Mouse (Mus musculus): Measurements from ENCODE around the gene Fpr1.
"Not testable (repeated sequence)": the region's sequence is repeated elsewhere in the genome, so short reads cannot be mapped to it uniquely, and the experiment has no call there.

Gene Fpr1

DNA sequence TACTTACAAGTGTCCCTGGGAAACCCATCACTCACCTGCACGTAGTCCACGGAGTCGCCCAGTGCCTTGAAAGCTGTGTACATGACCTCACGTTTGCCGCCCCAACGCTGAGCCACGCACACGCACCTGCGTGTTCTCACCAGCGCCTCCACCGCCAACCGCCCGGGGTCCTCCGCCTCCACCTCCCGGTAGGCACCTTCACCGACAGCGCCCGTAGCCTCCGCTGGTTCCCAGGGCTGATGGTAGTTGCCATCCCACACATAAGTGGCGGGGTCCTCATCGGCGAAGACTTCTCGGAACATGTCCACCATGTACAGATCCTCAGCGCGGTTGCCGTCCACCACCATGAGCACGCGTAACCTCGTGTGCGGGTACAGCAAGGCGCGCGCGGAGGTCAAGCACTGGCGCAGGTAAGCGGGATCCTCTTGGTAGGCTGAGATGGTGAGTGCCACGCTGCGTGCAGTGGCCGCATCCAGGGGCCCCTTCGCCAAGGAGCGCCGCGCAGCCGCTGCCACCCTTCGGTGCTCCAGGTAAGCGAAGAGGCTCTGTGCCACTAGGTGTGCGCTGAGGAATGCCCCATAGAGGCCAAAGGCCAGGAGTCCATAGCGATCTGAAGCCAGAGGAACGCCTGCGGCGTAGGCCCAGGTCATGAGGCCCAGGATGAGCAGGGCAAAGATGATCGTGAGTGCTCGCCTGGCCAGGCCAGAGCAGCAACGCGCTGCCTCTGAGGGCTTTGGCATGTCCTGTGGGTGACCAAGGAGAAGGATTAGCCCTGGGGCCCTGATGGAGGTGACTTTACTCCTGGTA lies 33.6 kb downstream of the Fpr1 start:
- no peak for DNase-seq (ENCODE audit: low spot score)

DNA sequence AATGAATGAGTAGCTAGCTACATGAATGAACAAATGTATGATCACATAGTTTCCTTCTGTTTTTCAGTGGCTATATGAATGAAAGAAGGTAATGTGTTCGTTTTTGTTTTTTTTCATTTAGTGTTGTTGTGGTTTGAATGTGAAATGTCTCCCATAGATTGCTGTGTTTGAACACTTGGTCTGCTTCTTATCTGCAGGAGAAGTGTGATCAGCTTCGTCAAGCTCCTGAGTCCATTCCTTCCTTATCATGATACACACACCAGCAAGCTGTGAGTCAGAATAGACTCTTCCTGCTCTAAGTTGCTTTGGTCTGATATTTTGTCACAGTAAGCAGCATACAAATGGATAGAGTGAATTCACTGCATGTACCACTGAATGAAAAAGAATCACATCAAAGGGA lies 34.8 kb downstream of the Fpr1 start:
- DNase-seq (ENCODE audit: low spot score): no peak

- no peak for DNase-seq (ENCODE audit: low spot score)
These were observed 38.3 kb downstream of the Fpr1 start for GRCm38 (mm10) chr17:17845187-17846027.

GRCm38 (mm10) chr17:17844606-17845005 lies 39.1 kb downstream of the Fpr1 start:
- DNase-seq (ENCODE audit: low spot score): not testable (repeated sequence)

DNA sequence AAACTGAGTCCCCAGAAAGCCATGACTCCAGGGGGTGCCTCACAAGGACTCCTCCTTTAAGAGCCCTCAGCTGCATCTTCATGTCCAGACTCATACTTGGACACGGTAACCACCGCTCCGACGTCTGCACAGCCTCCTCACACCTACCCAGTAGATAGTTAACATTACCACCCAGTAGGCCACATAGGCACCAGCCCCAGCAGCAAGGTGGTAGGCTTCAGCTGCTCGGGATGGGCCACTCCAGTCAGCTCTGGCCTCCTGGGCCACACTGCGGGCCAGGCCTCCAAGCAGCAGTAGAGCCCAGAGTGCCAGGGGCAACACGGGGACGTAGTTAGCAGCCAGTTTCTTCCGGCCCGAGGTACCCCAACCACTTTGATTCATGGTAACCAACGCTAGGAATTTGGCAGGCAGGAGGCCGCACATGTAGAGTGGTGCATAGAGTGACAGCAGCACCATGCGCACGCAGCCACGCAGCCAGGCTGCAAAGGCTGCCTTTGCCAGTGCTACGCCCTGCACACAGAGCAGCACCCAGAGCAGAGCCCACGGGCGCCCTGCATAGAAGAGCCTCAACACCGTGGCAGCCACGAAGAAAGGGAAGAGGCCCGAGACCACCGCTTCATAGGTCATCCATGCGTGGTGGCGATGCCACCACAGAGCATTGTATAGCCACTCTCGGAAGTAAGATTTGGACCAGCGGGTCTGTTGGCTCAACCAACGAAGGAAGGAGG lies 40.0 kb downstream of the Fpr1 start:
- no peak for DNase-seq (ENCODE audit: low spot score)

GRCm38 (mm10) chr17:17840796-17841195 lies 42.9 kb downstream of the Fpr1 start:
- DNase-seq (ENCODE audit: low spot score): no peak

DNA sequence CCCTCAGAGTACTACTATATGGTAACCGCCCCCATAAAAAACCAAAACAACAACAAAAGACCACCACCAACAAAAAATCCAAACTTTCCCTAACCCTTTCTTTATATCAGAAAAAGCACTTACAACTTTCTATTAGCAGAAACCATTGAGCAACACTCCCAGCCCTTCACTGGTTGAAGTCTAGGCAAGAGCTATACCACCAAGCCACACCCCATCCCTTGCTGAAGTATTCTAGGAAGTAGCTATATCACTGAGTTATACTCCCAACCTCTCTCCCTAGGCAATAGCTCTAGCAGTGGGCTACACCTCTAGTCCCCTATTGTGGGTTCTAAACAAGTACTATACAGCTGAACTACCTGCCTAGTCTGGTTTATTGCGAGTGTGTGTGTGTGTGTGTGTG lies 44.5 kb downstream of the Fpr1 start:
- no peak for DNase-seq (ENCODE audit: low spot score)

- peak; percentile 98 for DNase-seq (ENCODE audit: low spot score)
These were observed 45.6 kb downstream of the Fpr1 start for GRCm38 (mm10) chr17:17837919-17838701.

DNA sequence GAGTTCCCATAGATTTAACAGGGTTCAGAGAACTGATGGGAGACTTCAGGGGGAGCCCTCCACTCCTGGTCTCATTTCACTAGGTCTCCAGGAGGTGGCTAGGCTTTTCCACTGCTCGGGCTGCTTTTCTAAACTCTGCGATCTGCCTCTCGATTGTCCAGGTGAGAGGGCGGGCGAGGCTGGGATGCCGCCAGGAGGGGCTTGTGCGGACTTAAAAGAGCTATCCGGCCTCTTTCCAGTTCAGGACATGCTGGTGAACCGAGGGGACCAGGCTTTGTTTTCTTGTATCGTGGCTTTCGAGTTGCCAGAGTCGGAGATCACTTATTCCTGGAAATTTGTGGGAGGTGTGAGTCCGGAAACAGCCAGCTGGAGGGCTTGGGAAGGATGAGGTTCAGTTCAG lies 46.3 kb downstream of the Fpr1 start:
- no peak for DNase-seq (ENCODE audit: low spot score)

DNA sequence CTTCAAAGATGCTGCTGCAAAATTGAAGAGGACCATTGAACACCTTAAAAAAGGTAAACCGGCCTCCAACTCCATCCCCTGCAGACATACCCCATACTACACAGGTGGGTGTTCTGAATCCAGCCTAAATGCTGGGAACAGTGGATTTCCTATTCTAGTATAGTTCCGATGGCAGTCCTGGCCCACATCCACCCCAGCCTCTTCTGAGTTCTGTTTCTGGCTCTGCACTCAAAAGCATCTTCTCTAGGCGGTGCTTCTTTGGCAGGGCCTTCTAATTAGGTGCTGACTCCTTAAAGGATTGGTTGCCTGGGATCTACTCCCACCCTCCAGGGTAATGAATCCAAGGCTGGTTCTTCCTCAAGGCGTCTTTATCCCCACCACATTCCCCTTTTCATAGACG lies 47.6 kb downstream of the Fpr1 start:
- no peak for DNase-seq (ENCODE audit: low spot score)

DNA sequence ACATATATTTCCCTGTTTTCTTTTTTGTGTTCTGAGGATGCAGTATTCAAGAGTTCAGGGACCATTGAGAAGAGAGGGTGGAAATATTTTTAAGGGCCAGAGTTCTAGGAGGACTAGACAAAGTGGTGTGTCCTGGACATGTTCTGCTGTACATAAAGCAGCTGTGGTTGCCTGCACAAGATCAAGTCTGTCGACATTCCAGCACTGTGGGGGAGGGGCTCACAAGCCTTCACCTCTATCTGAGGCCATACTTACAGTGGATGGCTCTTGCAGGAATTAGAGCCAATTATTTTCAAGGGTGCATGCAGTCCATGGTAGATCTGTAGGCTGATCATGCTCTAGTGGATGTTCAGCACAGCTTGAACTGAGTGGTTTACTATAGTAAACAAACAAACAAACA lies 48.8 kb downstream of the Fpr1 start:
- no peak for DNase-seq (ENCODE audit: low spot score)

GRCm38 (mm10) chr17:17830731-17831130 lies 53.0 kb downstream of the Fpr1 start:
- DNase-seq (ENCODE audit: low spot score): no peak

GRCm38 (mm10) chr17:17829816-17830535 lies 53.8 kb downstream of the Fpr1 start:
- no peak for DNase-seq (ENCODE audit: low spot score)

- no peak for DNase-seq (ENCODE audit: low spot score)
These were observed 54.5 kb downstream of the Fpr1 start for GRCm38 (mm10) chr17:17829052-17829785.

- no peak for DNase-seq (ENCODE audit: low spot score)
These were observed 55.4 kb downstream of the Fpr1 start for GRCm38 (mm10) chr17:17828191-17828981.

DNA sequence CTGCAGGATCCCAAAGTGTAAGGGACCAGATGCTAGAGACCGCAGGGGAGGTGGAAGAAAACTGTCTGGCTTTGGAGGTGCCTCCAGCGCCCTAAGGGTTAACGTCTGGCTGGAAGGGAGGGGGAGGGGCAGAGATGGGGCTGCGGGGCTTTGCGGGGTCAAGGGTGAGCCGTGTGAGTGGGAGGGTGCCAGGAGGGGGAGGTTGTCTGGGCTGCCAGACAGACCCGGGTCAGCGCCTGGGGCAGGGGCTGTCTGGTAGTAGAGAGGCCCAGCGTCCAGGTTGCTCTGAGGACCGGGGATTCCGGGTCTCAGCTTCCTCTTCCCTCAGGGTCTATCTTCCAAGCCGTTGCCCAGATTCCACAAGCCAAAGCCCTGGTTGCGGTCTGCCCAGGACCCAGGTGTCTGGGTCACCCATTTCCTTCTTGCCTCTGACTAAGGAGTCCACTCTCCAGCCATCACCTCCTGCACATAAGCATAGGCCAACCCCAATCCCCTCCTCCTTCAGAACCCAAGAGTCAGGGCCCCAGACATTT lies 56.0 kb downstream of the Fpr1 start:
- DNase-seq (ENCODE audit: low spot score): no peak

DNA sequence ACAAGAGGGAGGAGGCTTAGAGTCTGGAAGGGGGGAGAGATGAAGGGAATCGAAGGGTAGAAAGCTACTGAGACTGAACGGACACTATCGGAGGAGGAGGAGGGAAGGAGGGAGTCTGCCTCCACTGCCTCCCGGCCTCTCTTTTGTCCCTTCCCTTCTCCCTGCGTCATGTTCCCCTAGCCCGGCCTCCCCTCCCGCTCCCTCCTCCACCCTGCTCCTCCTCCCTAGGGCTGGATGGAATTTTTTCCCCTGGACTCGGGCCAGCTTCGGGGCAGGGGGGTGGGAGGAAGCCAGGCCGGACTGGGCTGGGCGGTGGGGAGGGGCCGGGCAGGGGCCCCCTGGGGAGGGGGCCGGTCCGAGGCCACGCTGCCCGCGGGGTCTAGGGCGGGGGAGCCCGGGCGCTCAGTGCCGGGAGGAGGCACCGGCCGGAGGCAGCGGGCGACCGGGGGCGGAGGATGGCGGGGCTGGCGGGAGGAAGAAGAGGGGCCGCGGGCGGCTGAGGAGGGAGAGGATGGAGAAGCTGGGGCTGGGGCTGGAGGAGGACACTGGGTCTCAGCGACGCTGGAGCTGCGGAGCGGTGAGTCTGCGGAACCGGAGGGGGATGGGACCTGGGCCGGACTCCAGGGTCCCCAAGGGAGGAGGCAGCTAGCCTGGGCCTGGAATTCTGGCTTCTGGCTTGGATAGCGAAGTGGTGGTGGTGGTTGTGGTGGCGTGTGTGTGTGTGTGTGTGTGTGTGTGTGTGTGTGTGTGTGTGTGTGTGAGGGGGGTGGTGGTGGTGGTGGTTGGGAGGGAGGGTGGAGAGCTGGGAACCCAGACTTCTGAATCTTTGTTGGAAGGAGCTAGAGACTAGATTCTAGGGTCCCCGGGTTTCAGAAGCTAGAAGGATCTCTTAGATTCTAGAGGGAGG lies 56.7 kb downstream of the Fpr1 start, which contains the start of gene Spaca6:
Gene Spaca6, plus strand, starts transcription at position 408 of the 907 bp plus-strand sequence.
- DNase-seq (ENCODE audit: low spot score): peak; percentile 93

Data from lung, postnatal 25 days (tissue).